Comparison of ENCODE assay signal across 23 mouse cellular contexts in genomic region chr3:126634171-126634570, GRCm38 (mm10).
"Had no signal": no experiment of that assay in that cellular context is flagged by ENCODE, and none has a peak within 500 bp of the region (broad histone marks: within the 10 kb centered on the region; RNA-seq: fewer than 3 reads in every experiment).

No protein-coding gene starts in this region.

- H3K4me3 ChIP-seq: hindbrain, embryonic 13.5 days; hindbrain, embryonic 15.5 days; intestine, embryonic 15.5 days; limb, embryonic 13.5 days; limb, embryonic 15.5 days; liver, embryonic 12.5 days had no signal

- ATAC-seq: forebrain, postnatal 0 days; hindbrain, postnatal 0 days; intestine, embryonic 15.5 days; liver, embryonic 12.5 days had no signal

- H3K27ac ChIP-seq: hindbrain, embryonic 13.5 days; hindbrain, embryonic 15.5 days; hindbrain, postnatal 0 days; intestine, embryonic 15.5 days; limb, embryonic 13.5 days; limb, embryonic 15.5 days; liver, embryonic 12.5 days; liver, embryonic 14.5 days had no signal

- H3K36me3 ChIP-seq: hindbrain, embryonic 13.5 days; hindbrain, embryonic 15.5 days; intestine, embryonic 15.5 days; limb, embryonic 13.5 days; limb, embryonic 15.5 days; liver, embryonic 12.5 days had no signal

- H3K9me3 ChIP-seq: hindbrain, embryonic 13.5 days; hindbrain, embryonic 15.5 days; intestine, embryonic 15.5 days; limb, embryonic 13.5 days; limb, embryonic 15.5 days; liver, embryonic 12.5 days had no signal

- H3K27me3 ChIP-seq: hindbrain, embryonic 13.5 days; hindbrain, embryonic 15.5 days; intestine, embryonic 15.5 days; limb, embryonic 13.5 days; limb, embryonic 15.5 days; liver, embryonic 12.5 days had no signal

- H3K4me1 ChIP-seq: limb, embryonic 15.5 days; liver, embryonic 12.5 days had no signal

- H3K9ac ChIP-seq: forebrain, postnatal 0 days; hindbrain, embryonic 13.5 days; hindbrain, embryonic 15.5 days; intestine, embryonic 15.5 days; limb, embryonic 13.5 days; limb, embryonic 15.5 days; liver, embryonic 12.5 days; liver, embryonic 14.5 days had no signal

- DNase-seq: forebrain, postnatal 0 days; gastrocnemius, postnatal 14 days; gastrocnemius, postnatal 36 days; heart, adult 11 months; heart, postnatal 14 days; heart, postnatal 36 days; kidney, adult 11 months; kidney, adult 2 months; kidney, adult 9 months; kidney, postnatal 10 days; kidney, postnatal 25 days; layer of hippocampus, adult 9-11 months; layer of hippocampus, postnatal 36 days; left cerebral cortex, postnatal 4 days had no signal

- H3K4me2 ChIP-seq: heart, embryonic 11.5 days; hindbrain, embryonic 13.5 days; hindbrain, embryonic 15.5 days; intestine, embryonic 15.5 days; limb, embryonic 13.5 days; limb, embryonic 15.5 days; liver, embryonic 12.5 days had no signal
